Mouse (Mus musculus) C2C12 (cell line): ENCODE results near the gene Psd. TPM values are rescaled to one million over a fixed set of nuclear protein-coding genes. Genes with fewer than 3 reads are reported as not detected.
A peak's percentile ranks its signal among the peaks of the same experiment; 100 is the strongest.

Experiments
- H3K27me3 ChIP-seq: one replicate; pipeline ENCODE4 v1.6.1; 2011; ENCODE audit not compliant: control insufficient read depth, insufficient read depth, insufficient read length
- H3K36me3 ChIP-seq: one replicate; pipeline ENCODE4 v1.6.1; 2011; ENCODE audit not compliant: control insufficient read depth, insufficient read depth
- H3K4me3 ChIP-seq: one replicate; pipeline ENCODE4 v1.5.1; 2011; ENCODE audit warnings: mild to moderate bottlenecking, control low read depth; ENCODE audit not compliant: poor library complexity, insufficient read depth, severe bottlenecking
- H3K79me2 ChIP-seq: one replicate; pipeline ENCODE4 v1.6.1; 2011; ENCODE audit not compliant: control insufficient read depth, insufficient read depth
- H3K79me3 ChIP-seq: one replicate; pipeline ENCODE4 v1.6.1; 2011; ENCODE audit warnings: low read depth, control low read depth
- H3ac ChIP-seq: one replicate; pipeline ENCODE3; 2011; ENCODE audit warnings: low read depth; ENCODE audit not compliant: control insufficient read depth, insufficient read length
- CEBPB ChIP-seq: IDR thresholded peaks from one replicate; pipeline ENCODE4 v1.6.1; 2011; ENCODE audit warnings: low read depth, mild to moderate bottlenecking, control low read depth, moderate library complexity
- CTCF ChIP-seq: IDR thresholded peaks from one replicate; pipeline ENCODE4 v1.5.1; 2011; ENCODE audit not compliant: control insufficient read depth, insufficient read depth, insufficient read length
- FOSL1 ChIP-seq: IDR thresholded peaks from one replicate; pipeline ENCODE4 v1.8.0; 2011; ENCODE audit warnings: mild to moderate bottlenecking, low read length; ENCODE audit not compliant: poor library complexity, insufficient read depth, severe bottlenecking
- MAX ChIP-seq: IDR thresholded peaks from one replicate; pipeline ENCODE4 v1.6.1; 2011; ENCODE audit warnings: mild to moderate bottlenecking, control low read depth
- MYOD1 ChIP-seq: IDR thresholded peaks from one replicate; pipeline ENCODE4 v1.6.1; 2011; ENCODE audit warnings: low read depth; ENCODE audit not compliant: control insufficient read depth, insufficient read length
- MYOG ChIP-seq: IDR thresholded peaks from one replicate; pipeline ENCODE4 v1.6.1; 2011; ENCODE audit not compliant: control insufficient read depth, insufficient read length; ENCODE audit errors: extremely low read depth
- USF1 ChIP-seq: IDR thresholded peaks from one replicate; pipeline ENCODE4 v1.6.1; 2011; ENCODE audit warnings: low read depth, mild to moderate bottlenecking, control low read depth, moderate library complexity
- polyA plus RNA-seq: library from polyadenylated mRNA; unstranded; fragments of >200 nt; fragmentation: generic; extraction: Trizol; gene quantifications from one replicate; pipeline ENCODE4 v1.2.1, GENCODE M21; 2012; ENCODE audit warnings: missing spikeins

Gene Psd
- polyA plus RNA-seq, 1 experiment = 11.8 TPM

GRCm38 (mm10) chr19:46305432-46306267 is 21.3 kb downstream of the Psd start:
- H3K36me3 ChIP-seq = peaks cover 31% of the 10 kb centered on the region
- H3K27me3 ChIP-seq = no peaks in the 10 kb centered on the region
- peaks cover 17% of the 10 kb centered on the region for H3K79me2 ChIP-seq
- peak overlapping the region; percentile 84 for H3K4me3 ChIP-seq
- peak overlapping the region; percentile 64 for H3ac ChIP-seq
- no peak for TF ChIP-seq MAX
- no peak for TF ChIP-seq MYOD1
- no peak for TF ChIP-seq CEBPB
- TF ChIP-seq FOSL1 = no peak
- no peak for TF ChIP-seq USF1
- no peak for TF ChIP-seq CTCF
- no peak for TF ChIP-seq MYOG
- H3K79me3 ChIP-seq = no peaks in the 10 kb centered on the region

DNA sequence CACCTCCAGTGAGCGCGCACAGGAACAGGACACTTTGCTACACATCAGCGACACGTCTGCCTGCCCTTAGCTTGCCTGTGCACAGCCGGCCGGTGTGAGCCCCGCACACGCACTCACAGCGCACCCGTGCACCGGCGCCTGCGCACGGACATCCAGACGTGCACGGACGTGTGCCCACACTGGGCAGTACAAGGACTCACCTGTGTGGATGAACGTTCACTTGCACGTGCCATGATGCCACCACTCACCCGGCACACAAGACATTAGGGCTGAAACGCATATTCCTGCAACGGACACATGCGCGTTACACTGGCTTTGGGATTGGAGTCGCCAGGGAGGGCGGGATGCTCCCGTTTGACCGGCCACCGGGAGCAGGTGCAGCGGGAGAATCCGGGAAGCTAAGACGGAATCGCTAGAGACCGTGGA is 22.0 kb downstream of the Psd start:
- TF ChIP-seq USF1 = no peak
- no peak for TF ChIP-seq MYOD1
- Histone ChIP-seq H3K79me3 (no peaks in the 10 kb centered on the region), H3ac (peak overlapping the region; percentile 45), H3K79me2 (peaks cover 17% of the 10 kb centered on the region), H3K36me3 (peaks cover 27% of the 10 kb centered on the region), H3K27me3 (no peaks in the 10 kb centered on the region), H3K4me3 (peak overlapping the region; percentile 84)

DNA sequence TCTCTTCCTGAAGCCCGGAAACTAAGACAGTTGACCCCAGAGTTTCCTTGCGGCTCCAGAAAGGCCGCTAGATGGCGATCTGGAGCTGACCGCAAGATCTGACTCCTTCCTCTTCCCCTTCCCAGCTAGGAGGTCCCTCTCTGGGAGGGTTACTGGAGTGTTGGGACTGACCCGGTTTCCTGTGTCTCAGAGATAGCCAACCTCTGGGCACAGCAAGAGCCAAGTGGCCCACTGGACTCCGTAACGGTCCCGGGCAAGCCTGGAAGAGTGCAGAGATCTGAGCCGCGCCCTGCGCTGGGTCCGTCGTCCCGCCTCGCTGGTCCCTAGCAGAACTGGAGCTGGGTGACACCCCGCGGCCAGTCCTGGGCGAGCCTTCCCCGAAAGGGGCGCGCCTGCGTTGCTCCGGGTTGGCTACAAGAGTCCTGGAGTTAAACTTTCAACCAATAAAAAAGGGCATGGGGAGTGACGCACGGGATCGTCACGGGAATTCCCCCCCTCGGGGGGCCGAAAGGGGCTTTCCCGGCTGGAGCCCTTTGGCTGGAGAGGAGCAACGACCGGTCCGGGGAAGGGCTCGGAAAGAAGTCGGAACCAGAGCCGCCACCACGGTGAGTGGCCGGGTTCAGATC is 22.6 kb downstream of the Psd start, which contains the start of gene Nfkb2:
Nfkb2 (plus strand) TSS at position 105 of the 626 bp plus-strand sequence.
- Histone ChIP-seq H3K36me3 (peaks cover 22% of the 10 kb centered on the region), H3K79me3 (no peaks in the 10 kb centered on the region), H3K4me3 (peak within 1 kb of the TSS; percentile 84), H3K79me2 (peaks cover 17% of the 10 kb centered on the region), H3ac (peak within 1 kb of the TSS; percentile 78), H3K27me3 (no peaks in the 10 kb centered on the region)
- no peak for TF ChIP-seq MYOG
- TF ChIP-seq MAX = peak; percentile 10
- no peak for TF ChIP-seq MYOD1
- TF ChIP-seq FOSL1 = no peak
- TF ChIP-seq CTCF = peak; percentile 40
- no peak for TF ChIP-seq CEBPB
- no peak for TF ChIP-seq USF1

DNA sequence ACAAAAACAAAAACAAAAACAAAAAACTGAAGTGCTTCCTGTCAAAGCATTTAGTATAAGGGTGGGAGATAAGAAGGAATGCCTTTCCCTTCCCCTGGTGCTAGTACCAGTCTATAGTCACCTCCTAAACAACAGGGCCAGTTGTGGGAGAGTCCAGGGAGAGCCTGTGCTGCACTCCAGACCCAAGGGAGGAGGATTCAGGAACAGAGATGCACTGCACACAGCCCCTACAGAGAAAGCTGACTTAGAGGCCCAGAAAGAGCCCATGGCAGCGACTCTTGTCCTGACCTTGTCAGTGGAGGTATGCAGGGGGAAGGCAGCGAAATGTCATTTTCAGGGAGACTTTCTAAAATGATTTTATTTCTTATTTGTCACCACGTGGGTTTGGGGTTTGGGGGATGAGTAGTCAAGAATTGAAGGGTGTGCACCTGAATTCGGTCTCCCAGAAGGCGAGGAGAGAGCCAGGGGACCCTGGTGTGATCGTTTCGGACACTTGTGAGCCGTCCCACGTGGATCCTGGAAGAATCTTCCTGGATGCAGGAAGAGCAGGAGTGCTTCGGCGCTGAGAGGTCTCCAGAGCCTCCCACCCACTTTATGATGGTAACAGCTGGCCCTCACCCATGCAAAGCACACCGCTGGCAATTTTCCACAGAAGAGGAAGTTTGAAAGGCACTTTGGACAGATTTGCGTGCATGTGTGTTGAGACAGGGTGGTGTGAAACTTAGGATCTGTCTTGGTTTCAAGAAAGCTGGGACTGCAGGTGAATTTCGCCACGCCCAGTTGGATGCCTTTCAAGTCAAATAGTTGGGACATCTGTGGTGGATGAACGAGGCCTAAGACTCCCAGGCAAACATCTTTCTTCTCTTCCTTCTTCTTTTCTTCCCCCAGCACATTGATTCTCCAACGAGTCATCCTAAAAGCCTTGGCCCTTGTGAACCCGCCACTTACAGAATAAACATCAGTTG is 23.4 kb downstream of the Psd start:
- Histone ChIP-seq H3ac (peak overlapping the region; percentile 33), H3K79me2 (peaks cover 17% of the 10 kb centered on the region), H3K27me3 (no peaks in the 10 kb centered on the region), H3K79me3 (no peaks in the 10 kb centered on the region), H3K4me3 (no peak overlapping the region), H3K36me3 (peaks cover 17% of the 10 kb centered on the region)
- TF ChIP-seq CEBPB (no peak), MAX (no peak), USF1 (no peak), FOSL1 (no peak), MYOG (no peak), MYOD1 (no peak), CTCF (no peak)

DNA sequence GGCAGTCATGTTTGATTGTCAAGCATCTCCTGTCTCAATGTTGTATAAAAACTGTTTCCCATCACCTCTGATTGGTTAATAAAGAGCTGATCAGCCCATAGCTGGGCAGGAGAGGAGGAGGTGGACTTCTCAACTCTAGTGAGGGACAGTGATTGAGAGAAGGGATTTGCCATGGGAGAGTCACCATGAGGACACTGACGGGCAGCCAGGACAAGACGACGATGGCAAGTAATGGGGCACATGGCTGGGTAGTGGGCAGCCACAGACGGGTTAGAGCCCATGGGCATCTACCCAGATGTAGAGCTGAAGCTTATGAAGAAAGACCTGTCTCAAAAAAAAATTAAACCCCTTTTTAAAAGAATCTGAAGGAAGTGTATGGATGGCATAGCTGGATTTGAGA is 24.4 kb downstream of the Psd start:
- Histone ChIP-seq H3K4me3 (no peak overlapping the region), H3K27me3 (no peaks in the 10 kb centered on the region), H3K79me3 (no peaks in the 10 kb centered on the region), H3ac (no peak overlapping the region), H3K36me3 (peaks cover 8% of the 10 kb centered on the region), H3K79me2 (peaks cover 17% of the 10 kb centered on the region)
- TF ChIP-seq MAX = no peak
- TF ChIP-seq CTCF = no peak
- no peak for TF ChIP-seq MYOD1
- TF ChIP-seq USF1 = no peak
- TF ChIP-seq CEBPB = no peak
- TF ChIP-seq MYOG = no peak
- no peak for TF ChIP-seq FOSL1
